Mouse (Mus musculus) gastrocnemius, postnatal 10 days (tissue): ENCODE results near the gene Tceal1. TPM values are rescaled to one million over a fixed set of nuclear protein-coding genes. Genes with fewer than 3 reads are reported as not detected.

ENCODE experiments used
- DNase-seq: peaks from one replicate; pipeline ENCODE4 v3.0.0; 2021; ENCODE audit warnings: mixed read lengths
- total RNA-seq, 2 experiments: library from RNA; stranded (reverse); gene quantifications; 2 replicates each; pipeline ENCODE4 v1.2.3; 2021

Gene Tceal1
- total RNA-seq, 2 experiments from 2014 or later, result 5.1 to 5.2 TPM

- no peak for DNase-seq
These were observed 41.5 kb downstream of the Tceal1 start for GRCm38 (mm10) chrX:136749329-136749728.

GRCm38 (mm10) chrX:136755464-136755863, 47.7 kb downstream of the Tceal1 start:
- DNase-seq, result no peak

Other genes starting within 250 kb of the Tceal1 start
- not detected for gene Kir3dl1, start 190.0 kb upstream of the Tceal1 start, total RNA-seq
- not detected for gene Kir3dl2, start 163.9 kb upstream of the Tceal1 start, total RNA-seq
- 1 to 10 TPM; 4.5 to 4.8 TPM for gene Tceal3, start 117.1 kb upstream of the Tceal1 start, total RNA-seq
- gene Morf4l2, start 35.7 kb downstream of the Tceal1 start, total RNA-seq, result 100 to 1,000 TPM; 188 to 232 TPM
- not detected for gene Glra4, start 72.2 kb downstream of the Tceal1 start, total RNA-seq
- 10 to 100 TPM; 15.0 to 17.0 TPM for gene Plp1, start 114.7 kb downstream of the Tceal1 start, total RNA-seq
- gene Rab9b, start 160.8 kb downstream of the Tceal1 start, total RNA-seq, result under 1 TPM; 0.25 to 0.42 TPM
- not detected for gene H2bfm, start 219.3 kb downstream of the Tceal1 start, total RNA-seq